Mouse (Mus musculus) gastrocnemius, adult 18-20 months (tissue): ENCODE measurements around the gene Fastk. TPM values are rescaled to one million over a fixed set of nuclear protein-coding genes. Genes with fewer than 3 reads are reported as not detected.
A peak's percentile ranks its signal among the peaks of the same experiment; 100 is the strongest.

ENCODE experiments used
- DNase-seq: peaks from one replicate; pipeline ENCODE4 v3.0.0; 2021; ENCODE audit warnings: low spot score
- total RNA-seq, 2 experiments: library from RNA; stranded (reverse); gene quantifications; 2 replicates each; pipeline ENCODE4 v1.2.3; 2021

Gene Fastk
- total RNA-seq, 2 experiments from 2014 or later = 183 to 194 TPM

- DNase-seq = no peak
Observed at GRCm38 (mm10) chr5:24453283-24453984, 8.3 kb upstream of the Fastk start.

DNA sequence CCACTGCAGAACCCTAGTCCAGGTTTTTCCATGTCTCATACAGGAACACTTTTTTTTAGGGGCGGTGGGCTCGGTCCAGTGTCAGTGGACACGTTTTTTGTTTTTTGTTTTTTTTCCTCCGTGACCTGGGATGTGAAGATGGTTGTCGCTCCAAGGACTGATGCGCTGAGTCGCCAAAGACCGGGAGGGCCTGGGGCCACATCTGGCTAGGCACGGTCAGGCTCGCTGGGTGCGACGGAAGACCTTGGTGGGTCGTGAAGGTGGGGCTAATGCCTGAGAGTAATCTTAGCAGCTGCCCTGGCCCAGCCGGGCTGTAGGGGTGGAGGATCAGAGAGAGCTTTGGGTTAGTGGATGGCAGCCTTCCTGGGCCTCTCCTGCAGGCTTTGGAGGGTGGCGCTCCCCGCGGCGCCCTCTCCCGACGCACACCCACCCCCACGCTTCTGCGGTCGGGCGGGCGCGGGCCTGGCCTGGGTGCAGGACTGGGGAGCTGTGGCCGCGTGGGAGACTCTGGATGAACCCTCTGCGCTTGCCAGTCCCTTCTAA lies 7.7 kb upstream of the Fastk start:
- no peak for DNase-seq

GRCm38 (mm10) chr5:24452030-24452690 lies 7.1 kb upstream of the Fastk start, which contains the start of gene Agap3:
Agap3 (plus strand) TSS chr5:24452177.
- no peak for DNase-seq

- DNase-seq = peak; percentile 83
Observed at GRCm38 (mm10) chr5:24451264-24452029, 6.4 kb upstream of the Fastk start.

GRCm38 (mm10) chr5:24447624-24448298 lies 2.7 kb upstream of the Fastk start, which contains the start of gene Tmub1:
Tmub1 (minus strand) TSS chr5:24447854.
- DNase-seq = peak; percentile 86

GRCm38 (mm10) chr5:24446630-24447029 lies 1.5 kb upstream of the Fastk start:
- DNase-seq = no peak

- DNase-seq = no peak
Observed at GRCm38 (mm10) chr5:24445428-24446080, 467 bp upstream of the Fastk start.

DNA sequence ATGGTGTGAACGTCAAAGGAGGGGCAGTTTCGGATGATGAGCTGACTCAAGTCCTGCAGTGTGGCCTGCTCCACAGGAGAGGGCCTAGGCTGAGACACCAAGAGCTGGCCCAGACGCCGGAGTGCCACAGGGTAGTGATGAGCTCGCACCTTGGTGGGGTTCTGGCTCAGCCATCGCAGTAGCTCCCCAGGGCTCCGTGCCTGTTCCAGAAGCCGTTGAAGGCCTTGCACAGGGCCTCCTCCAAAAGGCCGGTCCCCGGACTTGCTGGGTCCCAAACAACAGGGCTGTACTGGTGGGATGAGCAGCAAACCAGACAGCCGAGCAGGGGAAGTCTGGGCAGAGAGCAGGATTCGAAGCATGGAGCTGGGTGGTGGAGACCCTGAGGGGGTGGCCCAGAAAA lies 1.2 kb downstream of the Fastk start:
- no peak for DNase-seq

GRCm38 (mm10) chr5:24443204-24443603 lies 1.9 kb downstream of the Fastk start:
- no peak for DNase-seq

DNA sequence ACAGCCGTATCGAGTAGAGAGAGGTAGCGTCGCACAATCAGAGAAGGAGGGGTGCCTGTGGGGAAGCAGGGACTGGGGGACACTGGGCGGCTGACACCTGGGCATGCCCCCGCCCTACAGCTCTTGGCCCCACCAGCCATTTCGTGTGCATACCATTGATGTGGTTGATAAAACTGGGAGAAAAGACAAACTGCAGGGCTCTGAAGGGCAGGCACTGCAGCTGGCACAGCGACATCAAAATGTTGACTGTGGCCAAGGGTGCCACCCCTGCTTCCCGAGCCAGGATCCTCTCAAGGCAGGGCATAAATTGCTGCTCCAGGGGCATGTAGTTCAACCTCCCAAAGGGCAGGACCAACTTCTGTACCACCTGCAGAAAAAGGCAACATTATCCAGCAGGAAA lies 3.1 kb downstream of the Fastk start:
- no peak for DNase-seq

- DNase-seq = no peak
Observed at GRCm38 (mm10) chr5:24441187-24441586, 3.9 kb downstream of the Fastk start.

DNA sequence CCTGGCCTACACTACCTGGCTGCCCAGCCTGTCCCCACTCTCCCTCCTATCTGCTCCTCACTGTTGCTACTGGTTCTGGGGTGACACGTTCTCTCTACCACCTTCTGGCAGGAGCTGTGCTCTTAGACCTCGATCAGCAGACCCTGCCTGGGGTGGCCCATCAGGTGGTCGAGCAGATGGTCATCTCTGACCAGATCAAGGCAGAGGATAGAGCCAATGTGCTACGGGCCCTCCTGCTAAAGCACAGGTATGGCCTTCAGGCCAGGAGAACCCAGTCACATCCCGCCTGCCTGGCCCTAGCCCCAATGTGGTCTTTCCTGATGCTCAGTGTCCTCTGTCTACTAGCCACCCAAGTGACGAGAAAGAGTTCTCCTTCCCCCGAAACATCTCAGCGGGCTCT lies 11.1 kb downstream of the Fastk start:
- DNase-seq = no peak

GRCm38 (mm10) chr5:24428596-24428995 lies 16.5 kb downstream of the Fastk start:
- no peak for DNase-seq

DNA sequence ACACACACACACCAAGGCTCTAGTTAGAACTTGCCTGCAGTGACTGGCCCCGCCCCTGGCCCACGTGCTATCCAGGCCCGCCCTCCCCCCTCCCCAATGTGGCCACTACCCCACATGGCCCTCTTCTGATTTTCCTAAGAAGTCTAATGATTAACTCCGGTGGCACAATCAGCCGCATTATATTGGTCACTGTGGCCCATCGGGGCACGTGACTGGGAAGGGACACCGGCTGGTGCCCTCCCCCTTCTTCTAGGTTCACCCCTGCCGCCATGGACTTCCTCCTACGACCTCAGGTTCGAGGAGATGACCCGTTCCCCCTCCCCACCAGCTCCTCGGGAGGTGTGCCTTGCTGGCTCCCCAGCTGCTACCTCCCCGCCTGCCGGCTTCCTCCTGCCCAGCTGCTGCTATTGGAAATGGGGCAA lies 17.1 kb downstream of the Fastk start:
- no peak for DNase-seq

DNA sequence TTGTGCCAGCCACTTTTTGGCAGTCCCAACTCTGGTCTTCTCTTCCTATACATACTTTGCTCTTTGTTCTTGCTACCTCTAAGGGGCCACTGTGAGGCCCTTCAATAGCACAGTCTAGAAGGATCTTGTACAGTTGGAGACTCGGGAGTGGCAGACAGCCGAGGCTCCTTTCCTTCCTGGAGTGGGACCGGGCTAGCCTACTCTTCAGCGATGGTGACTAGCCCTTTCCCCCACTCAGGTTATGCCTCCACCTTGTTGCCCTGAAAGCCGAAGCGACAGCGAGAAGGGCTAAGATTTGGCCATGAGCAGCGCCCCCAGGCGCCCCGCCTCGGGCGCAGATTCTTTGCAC lies 17.8 kb downstream of the Fastk start:
- DNase-seq = no peak

- DNase-seq = no peak
Observed at GRCm38 (mm10) chr5:24426556-24427284, 18.4 kb downstream of the Fastk start.

- no peak for DNase-seq
Observed at GRCm38 (mm10) chr5:24426037-24426432, 19.1 kb downstream of the Fastk start.

DNA sequence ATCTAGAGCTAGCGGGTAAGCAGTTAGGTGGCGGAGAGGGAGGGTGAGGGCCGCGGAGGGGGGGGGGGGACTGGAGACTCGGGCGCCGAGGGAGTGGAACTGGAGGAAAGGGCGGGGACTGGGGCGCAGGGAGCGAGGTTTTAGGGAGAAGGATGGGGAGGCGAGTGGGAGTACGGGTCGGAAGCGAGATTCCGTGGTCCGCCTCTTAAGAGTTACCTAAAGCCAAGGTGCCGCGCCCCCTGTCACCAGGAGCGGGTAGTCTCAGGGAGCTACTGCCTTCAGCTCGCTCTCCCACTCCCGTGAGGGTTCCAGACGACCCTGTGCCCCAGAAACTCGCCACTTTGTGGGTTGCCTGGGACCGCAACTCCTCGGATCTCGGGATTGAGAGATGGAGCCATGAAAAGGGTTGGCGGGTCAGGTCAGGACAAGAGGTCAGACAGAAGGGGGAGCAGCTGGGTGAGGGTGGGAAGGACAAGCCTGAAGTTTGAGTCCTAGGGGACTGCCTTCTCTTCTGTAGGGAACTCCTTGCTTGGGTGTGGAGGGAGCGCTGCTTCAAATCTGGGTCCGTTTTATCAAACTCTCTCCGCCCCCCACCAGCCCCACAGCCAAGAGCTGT lies 19.6 kb downstream of the Fastk start:
- DNase-seq = no peak

- DNase-seq = peak; percentile 75
Observed at GRCm38 (mm10) chr5:24424861-24425411, 20.2 kb downstream of the Fastk start.
